Mouse (Mus musculus): ENCODE data around the gene Rps6ka1.

GRCm38 (mm10) chr4:133910236-133911211 lies 22.9 kb upstream of the Rps6ka1 start:
- TF ChIP-seq POLR2A (IDR thresholded peaks at IDR 0.05; ENCODE audit: low read depth, low read length): peak; percentile 89
- TF ChIP-seq CTCF (IDR thresholded peaks at IDR 0.05; ENCODE audit: borderline replicate concordance, insufficient read depth, low read length): peak; percentile 97
